Mouse (Mus musculus): ENCODE data around the gene Brap.
"Not testable (repeated sequence)": the region's sequence is repeated elsewhere in the genome, so short reads cannot be mapped to it uniquely, and the experiment has no call there.

Gene Brap

GRCm38 (mm10) chr5:121670412-121670811, 10.0 kb downstream of the Brap start:
- no peak for DNase-seq (ENCODE audit: low read depth)

- no peak for DNase-seq (ENCODE audit: low read depth)
Measured at GRCm38 (mm10) chr5:121682250-121682649, 21.9 kb downstream of the Brap start.

DNA sequence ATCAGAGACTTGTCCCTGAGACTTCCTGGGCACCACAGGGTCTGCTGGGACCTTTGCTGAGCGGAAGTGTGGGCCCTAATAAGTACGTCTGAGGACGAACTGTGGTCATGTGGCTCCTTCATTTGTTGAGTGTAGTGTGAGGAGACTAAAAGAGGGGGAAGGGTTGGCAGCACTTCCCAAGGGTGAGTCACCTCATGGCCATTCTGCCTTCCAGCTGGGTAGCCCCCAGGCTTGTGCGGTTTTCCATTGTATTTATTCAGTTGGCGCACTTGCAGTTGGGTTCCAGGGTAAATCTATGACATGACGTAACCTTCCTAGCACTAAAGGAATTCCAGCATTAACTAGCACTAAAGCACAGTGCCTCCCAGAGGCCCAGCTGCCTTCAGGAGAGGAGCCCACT, 25.1 kb downstream of the Brap start:
- peak; percentile 60 for DNase-seq (ENCODE audit: low read depth)

DNA sequence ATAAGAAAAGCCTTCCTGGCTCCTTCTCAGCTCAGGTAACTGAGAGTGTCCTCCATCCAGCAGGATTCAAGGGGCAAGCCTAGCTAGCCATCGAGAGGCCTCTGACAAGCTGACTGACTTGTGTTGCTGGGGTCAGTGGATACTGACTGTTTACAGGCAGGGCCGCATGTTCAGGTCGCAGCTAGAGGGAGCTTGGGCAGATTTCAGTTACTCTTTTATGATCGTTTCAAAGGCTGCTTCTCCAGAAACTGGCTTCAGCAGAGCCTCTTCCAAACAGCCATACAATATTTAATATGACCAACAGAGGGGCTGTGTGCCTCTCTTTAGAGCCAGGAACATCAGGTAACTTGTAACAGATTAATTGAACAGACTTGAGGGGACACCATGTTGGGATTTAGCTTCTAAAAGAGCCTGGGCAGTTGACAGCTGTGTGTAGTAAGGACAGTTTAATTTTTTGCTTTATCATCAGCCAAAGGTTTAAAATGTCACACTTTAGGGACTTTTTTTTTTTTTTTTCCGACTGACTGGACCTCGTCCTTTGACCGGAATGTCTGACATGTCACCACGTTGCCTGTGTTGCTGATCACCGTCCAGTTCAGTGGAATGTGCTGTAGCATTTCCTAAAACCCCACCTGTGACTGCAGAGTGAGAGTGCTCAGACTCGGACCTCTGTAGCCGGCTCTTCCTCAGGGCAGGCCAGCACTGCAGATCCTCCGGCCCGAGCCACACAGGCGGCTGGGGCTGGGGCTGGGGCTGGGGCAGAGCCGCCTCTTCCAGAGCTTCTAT, 25.9 kb downstream of the Brap start:
- no peak for DNase-seq (ENCODE audit: low read depth)

DNA sequence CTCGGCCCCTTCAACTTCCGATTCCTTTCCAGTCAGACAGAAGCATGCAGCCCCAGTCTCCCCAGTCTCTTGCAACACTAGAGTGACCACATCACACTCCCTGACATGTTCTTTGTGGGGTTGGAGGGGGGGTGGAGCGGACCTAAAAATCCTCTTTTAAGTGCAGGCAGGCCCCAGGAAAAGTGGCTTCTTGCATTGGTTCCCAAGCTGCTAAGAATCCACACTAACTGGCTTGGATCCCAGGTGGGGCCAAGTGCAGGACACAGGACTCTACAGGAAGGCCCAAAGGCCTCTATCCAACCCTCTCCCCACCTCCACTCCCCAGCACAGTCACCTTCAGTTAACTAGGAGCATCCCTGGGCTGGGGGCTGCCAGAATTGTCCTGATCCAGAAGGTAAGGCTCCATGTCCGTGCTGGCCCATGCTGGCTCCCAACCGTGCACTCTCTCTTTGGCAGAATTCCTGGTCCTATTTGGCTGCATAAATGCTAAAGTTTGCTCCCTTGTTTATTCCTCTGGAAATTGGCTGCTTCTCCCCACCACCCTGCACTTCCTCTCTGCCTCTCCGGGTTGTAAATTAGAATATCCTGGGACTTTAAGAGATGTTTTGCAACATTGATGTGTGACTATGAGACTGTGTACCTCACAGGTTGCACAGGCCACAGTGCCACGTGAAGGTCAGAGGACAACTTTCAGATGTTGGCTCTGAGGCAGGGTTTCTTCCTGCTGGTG, 30.3 kb downstream of the Brap start:
- DNase-seq (ENCODE audit: low read depth), result no peak

GRCm38 (mm10) chr5:121691436-121691835, 31.1 kb downstream of the Brap start:
- DNase-seq (ENCODE audit: low read depth), result not testable (repeated sequence)

GRCm38 (mm10) chr5:121692897-121693296, 32.5 kb downstream of the Brap start:
- DNase-seq (ENCODE audit: low read depth), result no peak

GRCm38 (mm10) chr5:121696761-121697160, 36.4 kb downstream of the Brap start:
- no peak for DNase-seq (ENCODE audit: low read depth)

DNA sequence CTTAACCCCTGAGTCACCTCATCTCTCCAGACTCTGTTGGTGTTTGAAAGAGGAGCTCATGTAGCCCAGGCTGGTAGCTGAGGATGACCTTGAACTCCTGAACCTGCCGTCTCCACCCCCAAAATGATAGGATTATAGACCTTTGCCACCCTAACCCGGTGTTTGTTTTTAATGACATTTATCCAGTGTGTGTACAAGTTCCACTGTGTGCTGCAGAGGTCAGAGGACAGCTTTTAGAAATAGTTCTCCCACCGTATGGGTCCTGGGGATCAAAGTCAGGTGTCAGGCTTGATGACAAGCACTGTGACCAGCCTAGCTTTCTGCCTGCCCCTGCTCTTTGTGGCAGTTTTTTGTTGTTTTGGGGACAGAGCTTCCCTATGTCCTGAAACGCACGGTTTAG, 39.5 kb downstream of the Brap start:
- DNase-seq (ENCODE audit: low read depth), result no peak

- peak; percentile 67 for DNase-seq (ENCODE audit: low read depth)
Measured at GRCm38 (mm10) chr5:121700496-121700895, 40.1 kb downstream of the Brap start.

DNA sequence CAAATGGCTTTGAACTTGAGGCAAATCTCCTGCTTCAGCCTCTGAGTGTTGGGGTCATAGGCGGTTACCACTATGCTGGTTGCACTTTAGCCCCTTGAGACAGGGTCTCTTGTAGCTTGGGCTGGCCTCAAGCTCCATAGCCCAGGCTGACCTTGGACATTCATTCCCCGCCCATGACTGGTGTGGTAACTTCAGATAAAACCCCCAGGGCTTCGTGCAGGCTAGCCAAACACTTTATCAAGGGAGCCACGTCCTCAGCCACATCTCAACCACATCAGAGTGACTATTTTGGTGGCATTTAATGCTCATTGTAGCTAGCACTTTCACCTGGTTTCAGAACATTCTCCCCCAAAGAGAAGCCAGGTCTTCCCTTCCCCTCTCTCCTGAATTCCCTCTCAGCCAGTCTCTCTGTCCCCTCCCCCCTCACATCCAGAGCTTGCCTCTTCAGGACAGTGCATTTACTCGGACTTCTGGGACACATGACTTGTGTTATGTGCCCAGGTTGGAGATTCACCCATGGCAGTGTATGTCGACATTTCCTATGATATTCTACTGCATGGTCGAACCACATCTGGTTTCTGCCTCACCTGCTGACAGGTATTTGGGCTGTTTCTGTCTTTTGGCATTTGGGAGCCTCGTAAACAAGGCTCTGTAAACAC, 40.9 kb downstream of the Brap start:
- DNase-seq (ENCODE audit: low read depth), result no peak

DNA sequence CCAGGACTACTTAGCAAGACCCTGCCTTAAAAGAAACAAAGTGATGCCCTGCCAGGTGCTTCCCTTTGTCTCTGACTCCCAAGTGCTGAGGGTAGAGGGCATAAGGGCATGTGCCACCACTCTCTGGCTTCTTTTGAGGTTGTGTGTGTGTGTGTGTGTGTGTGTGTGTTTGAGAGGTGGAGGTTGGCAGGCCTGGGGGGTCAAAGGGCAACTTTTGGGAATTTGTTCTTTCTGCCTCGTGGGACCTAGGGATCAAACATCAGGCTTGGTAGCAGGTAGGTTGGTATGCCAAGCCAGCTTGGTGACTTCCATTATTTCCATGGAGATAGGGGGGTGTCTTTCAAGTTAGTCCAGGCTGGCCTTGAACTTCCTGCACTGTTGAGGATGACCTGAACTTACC, 43.0 kb downstream of the Brap start:
- DNase-seq (ENCODE audit: low read depth), result no peak

GRCm38 (mm10) chr5:121704512-121705248, 44.3 kb downstream of the Brap start:
- no peak for DNase-seq (ENCODE audit: low read depth)

DNA sequence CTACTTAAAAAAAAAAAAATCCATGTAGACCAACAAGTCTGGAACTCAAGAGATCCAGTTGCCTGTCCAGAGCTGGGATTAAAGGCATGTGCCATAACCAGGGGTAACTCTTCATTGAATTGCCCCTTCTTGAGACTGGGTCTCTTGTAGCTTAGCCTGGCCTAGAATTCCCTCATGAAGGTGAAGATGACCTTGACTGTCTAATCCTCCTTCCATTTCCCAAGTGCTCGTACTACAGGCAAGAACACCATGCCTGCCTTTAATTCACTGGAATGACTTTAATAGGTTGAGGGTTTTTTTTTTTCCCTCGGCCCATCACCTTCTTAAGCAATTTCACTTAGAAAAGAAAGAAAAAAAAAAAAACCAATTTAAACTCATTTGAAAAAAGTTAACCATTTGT, 50.0 kb downstream of the Brap start:
- no peak for DNase-seq (ENCODE audit: low read depth)

GRCm38 (mm10) chr5:121710851-121711173, 50.4 kb downstream of the Brap start:
- no peak for DNase-seq (ENCODE audit: low read depth)

GRCm38 (mm10) chr5:121711174-121711927, 51.0 kb downstream of the Brap start, which contains the start of gene Atxn2:
Gene Atxn2 (plus strand): TSS chr5:121711337.
- no peak for DNase-seq (ENCODE audit: low read depth)

- no peak for DNase-seq (ENCODE audit: low read depth)
Measured at GRCm38 (mm10) chr5:121711928-121712231, 51.5 kb downstream of the Brap start.

GRCm38 (mm10) chr5:121712232-121712933, 52.0 kb downstream of the Brap start:
- no peak for DNase-seq (ENCODE audit: low read depth)

GRCm38 (mm10) chr5:121712934-121713538, 52.7 kb downstream of the Brap start:
- no peak for DNase-seq (ENCODE audit: low read depth)

DNA sequence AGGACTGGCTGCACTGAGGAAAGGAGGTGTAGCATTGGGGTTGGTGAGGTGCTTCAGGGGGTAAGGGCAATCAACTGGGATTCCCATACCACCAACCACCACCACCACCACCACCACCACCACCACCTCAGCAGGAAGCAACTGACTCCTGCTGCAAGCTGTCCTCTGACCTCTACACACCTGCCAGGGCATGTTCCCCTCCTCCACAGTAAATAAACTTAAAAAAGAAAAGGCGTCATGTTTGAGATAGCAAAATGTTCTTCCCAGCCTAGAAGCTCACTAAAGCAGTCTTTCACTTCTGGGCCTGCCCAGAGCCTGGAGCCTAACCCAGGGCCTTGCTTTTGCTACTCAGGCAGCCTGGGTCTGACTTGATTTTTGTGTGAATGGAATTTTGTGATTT, 54.0 kb downstream of the Brap start:
- DNase-seq (ENCODE audit: low read depth), result no peak

DNA sequence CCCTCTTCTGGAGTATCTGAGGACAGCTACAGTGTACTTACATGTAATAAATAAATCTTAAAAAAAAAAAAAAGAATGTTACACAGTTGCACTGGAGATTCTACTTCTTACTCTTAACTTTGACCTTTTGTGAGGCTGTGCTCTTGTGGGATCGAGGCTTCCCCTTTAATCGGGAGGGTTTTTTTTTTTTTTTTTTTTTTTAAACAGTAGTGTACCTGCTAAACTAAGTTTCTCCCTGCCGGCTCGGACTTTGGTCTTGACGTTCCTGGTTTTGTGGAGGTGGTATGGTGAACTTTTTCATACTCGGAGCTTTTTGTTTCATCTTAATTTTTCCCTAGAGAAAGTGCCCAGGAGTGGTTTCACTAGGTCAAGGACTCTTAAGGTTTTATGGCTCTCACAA, 54.6 kb downstream of the Brap start:
- DNase-seq (ENCODE audit: low read depth), result no peak
